Mouse (Mus musculus) embryonic fibroblast, embryonic 13.5 days (primary cell): ENCODE data around the gene Lrrc1.

Source experiments
- CTCF ChIP-seq: IDR thresholded peaks from 2 replicates; pipeline ENCODE4 v1.5.1; 2011; ENCODE audit warnings: mild to moderate bottlenecking, control low read depth, low read length, moderate library complexity, borderline replicate concordance; ENCODE audit not compliant: insufficient read depth
- POLR2A ChIP-seq: IDR thresholded peaks from 2 replicates; pipeline ENCODE4 v1.6.1; 2011; ENCODE audit warnings: low read depth, mild to moderate bottlenecking, control low read depth, low read length, moderate library complexity

DNA sequence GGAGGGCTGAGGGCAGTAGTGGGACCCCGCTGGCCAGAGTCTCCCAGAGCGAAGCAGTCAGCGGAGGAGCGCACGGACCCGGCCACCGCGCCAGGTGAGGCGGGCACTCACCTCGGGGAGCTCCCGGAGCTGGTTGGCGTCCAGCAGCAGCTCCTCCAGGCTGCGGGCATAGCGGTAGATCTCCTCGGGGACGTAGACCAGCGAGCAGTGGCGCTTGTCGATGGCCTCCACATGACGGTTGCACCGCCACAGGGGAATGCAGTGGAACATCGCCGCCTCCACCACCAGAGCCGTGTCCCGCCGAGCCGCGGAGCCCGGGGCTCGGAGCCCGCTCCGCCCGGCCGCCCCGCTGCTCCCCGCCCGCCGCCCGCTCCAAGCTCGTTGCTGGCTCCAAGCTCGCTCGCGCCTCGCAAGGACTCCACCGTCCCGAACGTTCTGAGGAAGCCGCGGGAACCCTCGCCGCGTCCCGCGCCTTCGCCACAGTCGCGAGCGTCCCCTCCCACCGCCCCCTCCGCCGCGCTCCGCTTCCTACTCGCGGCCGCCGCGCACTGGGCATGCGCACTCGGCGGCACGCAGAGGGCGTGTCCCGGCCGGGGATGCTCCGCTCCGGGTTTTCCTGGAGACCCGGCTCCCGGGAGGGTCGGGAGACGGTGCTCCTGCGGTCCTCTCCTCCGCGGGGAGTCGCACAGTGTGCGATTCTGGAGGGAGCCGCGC, at the start of gene Lrrc1:
- TF ChIP-seq CTCF = no peak
- TF ChIP-seq POLR2A = peak; percentile 92
